Mouse (Mus musculus) limb, embryonic 12.5 days (tissue): Measurements from ENCODE around the gene Vmn1r17. TPM values are rescaled to one million over a fixed set of nuclear protein-coding genes. Genes with fewer than 3 reads are reported as not detected.
"Not testable (repeated sequence)": the region's sequence is repeated elsewhere in the genome, so short reads cannot be mapped to it uniquely, and the experiment has no call there.

ENCODE experiments used
- ATAC-seq: fragments of 200-750 bp; cut with Nextera tagmentation; 2 replicates; pipeline ENCODE4 v1.8.0; 2017; ENCODE audit warnings: low read depth, moderate TSS enrichment; ENCODE audit not compliant: insufficient number of reproducible peaks, insufficient read depth, low FRiP score, low TSS enrichment
- H3K27ac ChIP-seq: fragments of 300-500 bp; sonication (generic); 2 replicates; pipeline ENCODE4 v1.5.1; 2016; ENCODE audit warnings: mild to moderate bottlenecking, moderate library complexity
- H3K27me3 ChIP-seq: fragments of 300-500 bp; sonication (generic); 2 replicates; pipeline ENCODE4 v1.6.1; 2016; ENCODE audit warnings: mild to moderate bottlenecking, moderate library complexity
- H3K36me3 ChIP-seq: fragments of 300-500 bp; sonication (generic); 2 replicates; pipeline ENCODE4 v1.6.1; 2016; ENCODE audit warnings: mild to moderate bottlenecking, moderate library complexity
- H3K4me1 ChIP-seq: fragments of 300-500 bp; sonication (generic); replicated peaks from 2 replicates; pipeline ENCODE4 v1.6.1; 2016
- H3K4me2 ChIP-seq: fragments of 300-500 bp; sonication (generic); 2 replicates; pipeline ENCODE4 v1.6.1; 2016; ENCODE audit warnings: mild to moderate bottlenecking, moderate library complexity
- H3K4me3 ChIP-seq: fragments of 300-500 bp; sonication (generic); replicated peaks from 2 replicates; pipeline ENCODE4 v1.5.1; 2016; ENCODE audit warnings: mild to moderate bottlenecking
- H3K9ac ChIP-seq: fragments of 300-500 bp; sonication (generic); replicated peaks from 2 replicates; pipeline ENCODE4 v1.6.1; 2016; ENCODE audit warnings: mild to moderate bottlenecking, moderate library complexity
- H3K9me3 ChIP-seq: fragments of 300-500 bp; sonication (generic); 2 replicates; pipeline ENCODE4 v1.6.1; 2016; ENCODE audit warnings: mild to moderate bottlenecking, moderate library complexity
- WGBS: fragments of 180-500 bp; shearing (Covaris S2); methylation state at CpG from one replicate; pipeline ENCODE4 v1.1.7; 2016; 5-methylcytosine and 5-hydroxymethylcytosine counted together
- polyA plus RNA-seq: library from polyadenylated mRNA; unstranded; fragments of >200 nt; fragmentation: Nextera tagmentation; extraction: Ambion mirVana; gene quantifications from 2 replicates; pipeline ENCODE4 v1.2.1, GENCODE M21; 2016

Gene Vmn1r17
- not detected in 2 replicates for polyA plus RNA-seq

DNA sequence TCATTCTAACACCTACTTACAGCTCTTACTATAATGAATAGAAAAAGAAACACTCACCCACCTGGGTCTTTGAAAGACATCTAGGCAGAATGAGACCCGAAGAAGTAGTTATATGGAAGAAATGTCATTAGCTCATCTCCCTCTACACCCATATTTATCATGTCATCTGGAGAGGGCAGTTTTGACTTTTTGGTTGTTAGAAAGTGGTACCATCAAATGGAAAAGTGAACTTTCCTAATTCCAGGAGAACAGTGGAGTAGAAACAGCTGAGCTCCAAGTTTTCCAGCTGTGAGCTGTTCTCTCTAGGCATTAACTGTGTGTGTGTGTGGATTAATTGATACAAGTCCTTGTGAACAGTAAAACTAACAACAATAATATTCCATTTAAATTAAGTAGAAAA is at the start of gene Vmn1r17:
Gene Vmn1r17, minus strand, starts transcription at position 101 of the 400 bp plus-strand sequence.
- Histone ChIP-seq H3K4me1 (no peaks in the 10 kb centered on the region), H3K9ac (no peak within 1 kb of the TSS), H3K4me2 (no peak within 1 kb of the TSS), H3K4me3 (no peak within 1 kb of the TSS), H3K27me3 (no peaks in the 10 kb centered on the region), H3K27ac (no peak within 1 kb of the TSS), H3K36me3 (no peaks in the 10 kb centered on the region), H3K9me3 (no peaks in the 10 kb centered on the region)
- 90% methylated on average over 1 of the region's 1 CpGs for WGBS
- ATAC-seq, result no peak

DNA sequence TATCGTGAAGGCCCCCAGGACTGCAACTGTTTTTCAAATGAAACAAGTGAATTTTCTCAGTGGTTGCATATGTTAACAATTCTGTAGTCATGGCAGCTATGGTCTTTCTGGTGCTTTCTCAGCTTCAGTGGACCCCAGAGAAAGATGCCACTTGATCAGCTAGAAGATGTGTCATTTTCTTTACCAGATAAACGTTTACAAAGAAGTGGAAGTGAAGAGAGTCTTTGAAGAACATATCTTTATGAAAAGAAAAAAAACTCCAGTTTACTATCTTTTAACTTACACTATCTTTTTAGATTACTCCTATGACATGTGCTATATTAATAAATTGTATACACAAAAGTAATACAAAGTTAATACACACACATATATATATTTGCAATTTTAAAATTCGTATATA is 40.0 kb upstream of the Vmn1r17 start, which contains the start of gene Vmn1r19:
Gene Vmn1r19, plus strand, starts transcription at position 301 of the 400 bp plus-strand sequence.
- H3K4me2 ChIP-seq, H3K4me3 ChIP-seq, H3K9ac ChIP-seq, H3K36me3 ChIP-seq, H3K27me3 ChIP-seq, H3K27ac ChIP-seq, H3K9me3 ChIP-seq, ATAC-seq, H3K4me1 ChIP-seq: not testable (repeated sequence)
- WGBS, result 68% methylated on average over 3 of the region's 3 CpGs

DNA sequence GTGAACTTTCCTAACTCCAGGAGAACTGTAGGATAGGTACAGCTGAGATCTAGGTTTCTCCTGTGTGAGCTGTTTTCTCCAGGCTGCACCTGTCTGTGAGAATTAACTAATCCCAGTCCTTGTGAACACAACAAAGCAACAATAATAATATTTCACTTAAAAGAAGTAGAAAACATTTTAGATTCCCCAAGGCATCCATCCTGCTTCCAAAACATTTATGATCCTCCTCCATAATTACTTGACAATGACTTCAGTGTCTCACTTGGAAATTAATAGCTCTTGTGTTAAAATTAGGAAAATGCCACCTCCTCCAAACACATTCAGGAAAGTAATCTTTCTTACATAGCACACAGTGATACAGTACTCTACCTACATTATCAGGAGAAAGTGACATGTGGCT is 32.2 kb upstream of the Vmn1r17 start, which contains the start of gene Vmn1r18:
Gene Vmn1r18, minus strand, starts transcription at position 101 of the 400 bp plus-strand sequence.
- Histone ChIP-seq H3K27ac (no peak within 1 kb of the TSS), H3K4me3 (no peak within 1 kb of the TSS), H3K9me3 (no peaks in the 10 kb centered on the region), H3K27me3 (no peaks in the 10 kb centered on the region), H3K9ac (no peak within 1 kb of the TSS), H3K4me1 (no peaks in the 10 kb centered on the region), H3K4me2 (no peak within 1 kb of the TSS), H3K36me3 (no peaks in the 10 kb centered on the region)
- ATAC-seq, result no peak

DNA sequence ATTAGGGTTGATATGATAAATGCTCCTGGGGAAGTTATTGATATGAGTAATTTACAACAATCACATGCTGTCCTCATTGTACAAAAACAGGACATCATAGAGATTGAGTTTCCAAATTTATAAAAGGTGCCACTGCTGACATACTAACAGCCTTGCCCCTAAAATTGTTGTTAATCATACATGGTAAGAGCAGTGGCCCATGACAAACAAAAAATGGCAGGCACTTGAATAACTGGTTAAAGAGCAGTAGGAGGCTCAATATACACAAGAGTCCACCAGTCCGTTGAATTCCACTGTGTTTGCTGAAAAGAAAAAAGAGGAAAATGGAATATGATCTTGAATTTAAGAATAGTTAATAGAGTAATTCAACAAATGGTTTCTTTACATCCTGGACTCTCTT is 4.0 kb upstream of the Vmn1r17 start:
- Histone ChIP-seq H3K9me3 (no peaks in the 10 kb centered on the region), H3K27me3 (no peaks in the 10 kb centered on the region), H3K4me2 (no peak overlapping the region), H3K9ac (no peak overlapping the region), H3K4me1 (no peaks in the 10 kb centered on the region), H3K36me3 (no peaks in the 10 kb centered on the region), H3K4me3 (no peak overlapping the region), H3K27ac (no peak overlapping the region)
- no peak for ATAC-seq
- WGBS, result 84% methylated on average over 1 of the region's 1 CpGs

DNA sequence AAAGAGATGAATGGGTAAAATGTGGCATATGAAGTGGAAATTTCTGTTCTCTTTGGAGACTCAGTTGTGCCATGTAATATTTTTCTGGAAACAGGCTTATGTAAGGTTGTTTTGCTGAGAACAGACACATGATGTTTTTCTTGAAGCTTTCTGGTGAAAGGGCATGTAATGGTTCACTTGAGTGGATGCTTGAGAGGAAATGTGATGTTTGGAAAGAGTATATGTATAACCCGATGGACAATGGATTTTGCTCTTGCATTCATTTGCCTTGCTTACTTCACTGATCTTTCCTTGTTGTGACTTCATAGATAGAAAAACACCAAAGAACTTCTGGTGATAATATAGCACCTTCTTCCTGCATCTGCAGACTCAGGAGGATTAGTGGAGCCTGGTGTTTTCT is 2.3 kb upstream of the Vmn1r17 start:
- not testable (repeated sequence) for H3K9me3 ChIP-seq, H3K4me2 ChIP-seq, H3K9ac ChIP-seq, H3K4me1 ChIP-seq, H3K4me3 ChIP-seq, ATAC-seq, H3K27me3 ChIP-seq, H3K27ac ChIP-seq, H3K36me3 ChIP-seq
- 92% methylated on average over 1 of the region's 1 CpGs for WGBS

DNA sequence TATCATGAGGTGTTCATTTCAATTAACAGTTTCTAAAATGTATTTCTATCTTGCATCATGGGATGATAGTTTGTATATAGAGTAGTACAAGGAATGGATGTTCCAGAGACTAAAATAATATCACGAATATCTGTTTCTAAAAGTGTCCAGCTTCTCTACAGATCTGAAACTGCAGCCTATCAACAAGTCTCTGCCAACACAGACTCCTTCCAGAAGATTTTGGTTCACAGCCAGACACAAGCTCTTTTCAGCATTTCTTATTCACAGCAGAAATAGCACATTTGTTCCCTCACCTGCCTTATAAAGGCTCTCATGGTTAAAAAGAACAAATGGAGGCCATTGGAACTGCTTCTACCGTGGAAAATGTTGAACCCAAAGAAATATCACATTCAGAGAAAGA is 6.7 kb downstream of the Vmn1r17 start:
- Histone ChIP-seq H3K9ac (no peak overlapping the region), H3K4me1 (no peaks in the 10 kb centered on the region), H3K4me2 (no peak overlapping the region), H3K4me3 (no peak overlapping the region), H3K9me3 (no peaks in the 10 kb centered on the region), H3K27me3 (no peaks in the 10 kb centered on the region), H3K27ac (no peak overlapping the region), H3K36me3 (no peaks in the 10 kb centered on the region)
- ATAC-seq, result no peak
- 80% methylated on average over 2 of the region's 2 CpGs for WGBS

DNA sequence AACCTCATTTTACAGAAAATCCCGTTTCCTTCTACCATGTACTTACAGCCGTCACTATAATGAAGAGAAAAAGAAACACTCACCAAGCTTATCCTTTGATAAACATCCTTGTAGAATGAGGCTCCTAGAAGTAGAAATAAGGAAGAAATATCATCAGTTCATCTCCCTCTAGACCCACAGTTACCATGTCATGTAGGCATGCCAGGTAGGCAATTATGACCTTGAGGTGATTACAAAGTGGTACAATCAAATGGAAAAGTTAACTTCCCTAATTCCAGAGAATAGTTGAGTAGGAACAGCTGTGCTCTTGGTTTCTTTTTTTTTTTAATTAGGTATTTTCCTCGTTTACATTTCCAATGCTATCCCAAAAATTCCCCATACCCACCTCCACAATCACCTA is 34.1 kb downstream of the Vmn1r17 start, which contains the start of gene Vmn1r16:
Gene Vmn1r16, minus strand, starts transcription at position 101 of the 400 bp plus-strand sequence.
- Histone ChIP-seq H3K9ac (no peak within 1 kb of the TSS), H3K4me3 (no peak within 1 kb of the TSS), H3K9me3 (0 out of 2 replicates have a peak, but pooled peaks cover 4% of the 10 kb centered on the region), H3K27me3 (no peaks in the 10 kb centered on the region), H3K4me2 (no peak within 1 kb of the TSS), H3K36me3 (no peaks in the 10 kb centered on the region), H3K4me1 (no peaks in the 10 kb centered on the region), H3K27ac (no peak within 1 kb of the TSS)
- 80% methylated on average over 3 of the region's 3 CpGs for WGBS
- ATAC-seq, result no peak

DNA sequence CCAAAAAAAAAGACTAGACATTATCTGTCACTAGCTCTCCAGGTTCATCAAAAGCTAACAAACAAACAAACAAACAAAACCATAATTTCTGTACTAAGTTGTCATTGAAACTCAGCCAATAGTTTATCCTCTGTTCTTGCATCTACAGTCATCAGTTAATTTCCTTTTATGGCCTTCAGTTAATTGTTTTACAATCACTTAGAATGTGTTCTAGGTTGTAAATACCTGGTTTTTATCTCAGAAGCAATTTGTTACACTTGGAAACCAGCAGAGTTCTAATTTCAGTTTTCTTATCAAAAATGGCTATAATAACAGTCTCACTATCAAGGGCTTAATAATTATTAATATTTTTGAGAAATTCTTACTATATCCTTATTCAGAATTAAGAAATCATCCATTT is 37.4 kb downstream of the Vmn1r17 start:
- no peak for ATAC-seq
- H3K4me2 ChIP-seq, result no peak overlapping the region
- H3K4me1 ChIP-seq, result no peaks in the 10 kb centered on the region
- H3K27me3 ChIP-seq, result no peaks in the 10 kb centered on the region
- H3K9me3 ChIP-seq, result no peaks in the 10 kb centered on the region
- H3K27ac ChIP-seq, result no peak overlapping the region
- no peak overlapping the region for H3K4me3 ChIP-seq
- H3K36me3 ChIP-seq, result no peaks in the 10 kb centered on the region
- no peak overlapping the region for H3K9ac ChIP-seq

Other genes with a start within 250 kb of the Vmn1r17 start
- gene Vmn1r11, start 230.3 kb downstream of the Vmn1r17 start, polyA plus RNA-seq, result not detected in 2 replicates
- gene Vmn1r12, start 206.8 kb downstream of the Vmn1r17 start, polyA plus RNA-seq, result not detected in 2 replicates
- gene Vmn1r13, start 160.4 kb downstream of the Vmn1r17 start, polyA plus RNA-seq, result not detected in 2 replicates
- not detected in 2 replicates for gene Vmn1r14, start 132.0 kb downstream of the Vmn1r17 start, polyA plus RNA-seq
- gene Vmn1r15, start 105.8 kb downstream of the Vmn1r17 start, polyA plus RNA-seq, result not detected in 2 replicates
- gene Vmn1r16, start 34.2 kb downstream of the Vmn1r17 start, polyA plus RNA-seq, result not detected in 2 replicates
- not detected in 2 replicates for gene Vmn1r18, start 32.1 kb upstream of the Vmn1r17 start, polyA plus RNA-seq
- gene Vmn1r19, start 40.1 kb upstream of the Vmn1r17 start, polyA plus RNA-seq, result not detected in 2 replicates
- gene Vmn1r20, start 65.2 kb upstream of the Vmn1r17 start, polyA plus RNA-seq, result not detected in 2 replicates
- 5.2 and 6.3 TPM in 2 replicates for gene Ppm1k, start 171.7 kb upstream of the Vmn1r17 start, polyA plus RNA-seq
- 2.6 and 3.0 TPM in 2 replicates for gene Herc6, start 217.3 kb upstream of the Vmn1r17 start, polyA plus RNA-seq